Mouse (Mus musculus): ENCODE results near the gene Ttll11.
A peak's percentile ranks its signal among the peaks of the same experiment; 100 is the strongest.

Ttll11 gene

GRCm38 (mm10) chr2:35852164-35852509 lies 127.6 kb downstream of the Ttll11 start:
- DNase-seq (ENCODE audit: low spot score): peak; percentile 30

- DNase-seq (ENCODE audit: low spot score): peak; percentile 46
Measured at GRCm38 (mm10) chr2:35851420-35852163, 128.1 kb downstream of the Ttll11 start.

- DNase-seq (ENCODE audit: low spot score): no peak
Measured at GRCm38 (mm10) chr2:35849632-35850230, 130.0 kb downstream of the Ttll11 start.

- no peak for DNase-seq (ENCODE audit: low spot score)
Measured at GRCm38 (mm10) chr2:35845611-35846504, 133.9 kb downstream of the Ttll11 start.

- DNase-seq (ENCODE audit: low spot score): peak; percentile 69
Measured at GRCm38 (mm10) chr2:35843896-35844690, 135.6 kb downstream of the Ttll11 start.

GRCm38 (mm10) chr2:35842780-35843474 lies 136.8 kb downstream of the Ttll11 start:
- DNase-seq (ENCODE audit: low spot score): no peak

- no peak for DNase-seq (ENCODE audit: low spot score)
Measured at GRCm38 (mm10) chr2:35841841-35842420, 137.8 kb downstream of the Ttll11 start.

GRCm38 (mm10) chr2:35840956-35841816 lies 138.5 kb downstream of the Ttll11 start:
- peak; percentile 33 for DNase-seq (ENCODE audit: low spot score)

- DNase-seq (ENCODE audit: low spot score): no peak
Measured at GRCm38 (mm10) chr2:35838751-35839479, 140.8 kb downstream of the Ttll11 start.

- DNase-seq (ENCODE audit: low spot score): no peak
Measured at GRCm38 (mm10) chr2:35834198-35834913, 145.4 kb downstream of the Ttll11 start.

GRCm38 (mm10) chr2:35833546-35833945 lies 146.2 kb downstream of the Ttll11 start:
- DNase-seq (ENCODE audit: low spot score): no peak

GRCm38 (mm10) chr2:35832742-35833425 lies 146.8 kb downstream of the Ttll11 start:
- peak; percentile 52 for DNase-seq (ENCODE audit: low spot score)

GRCm38 (mm10) chr2:35831904-35832581 lies 147.7 kb downstream of the Ttll11 start:
- DNase-seq (ENCODE audit: low spot score): no peak

GRCm38 (mm10) chr2:35830966-35831903 lies 148.5 kb downstream of the Ttll11 start:
- DNase-seq (ENCODE audit: low spot score): no peak

GRCm38 (mm10) chr2:35829136-35829535 lies 150.6 kb downstream of the Ttll11 start:
- DNase-seq (ENCODE audit: low spot score): no peak

GRCm38 (mm10) chr2:35827886-35828285 lies 151.8 kb downstream of the Ttll11 start:
- DNase-seq (ENCODE audit: low spot score): peak; percentile 45
